Mouse (Mus musculus) hindbrain, embryonic 15.5 days (tissue): ENCODE results near the gene Slc25a22. TPM values are rescaled to one million over a fixed set of nuclear protein-coding genes. Genes with fewer than 3 reads are reported as not detected.

Experiments
- ATAC-seq: fragments of 200-750 bp; cut with Nextera tagmentation; 2 replicates; pipeline ENCODE4 v1.8.0; 2017; ENCODE audit warnings: low read depth, moderate number of reproducible peaks, moderate TSS enrichment; ENCODE audit not compliant: low FRiP score
- H3K27ac ChIP-seq: fragments of 300-500 bp; sonication (generic); replicated peaks from 2 replicates; pipeline ENCODE4 v1.5.1; 2015; ENCODE audit warnings: mild to moderate bottlenecking, inconsistent platforms
- H3K27me3 ChIP-seq: fragments of 300-500 bp; sonication (generic); 2 replicates; pipeline ENCODE4 v1.6.1; 2015; ENCODE audit warnings: control low read depth, inconsistent platforms
- H3K36me3 ChIP-seq: fragments of 300-500 bp; sonication (generic); 2 replicates; pipeline ENCODE4 v1.6.1; 2015; ENCODE audit warnings: control low read depth, inconsistent platforms
- H3K4me1 ChIP-seq: fragments of 300-500 bp; sonication (generic); replicated peaks from 2 replicates; pipeline ENCODE4 v1.6.1; 2015; ENCODE audit warnings: control low read depth, inconsistent platforms
- H3K4me2 ChIP-seq: fragments of 300-500 bp; sonication (generic); 2 replicates; pipeline ENCODE4 v1.6.1; 2015; ENCODE audit warnings: moderate library complexity, mild to moderate bottlenecking, inconsistent platforms
- H3K4me3 ChIP-seq: fragments of 300-500 bp; sonication (generic); 2 replicates; pipeline ENCODE4 v1.5.1; 2015; ENCODE audit warnings: mild to moderate bottlenecking, inconsistent platforms
- H3K9ac ChIP-seq: fragments of 300-500 bp; sonication (generic); 2 replicates; pipeline ENCODE4 v1.6.1; 2015; ENCODE audit warnings: inconsistent platforms
- H3K9me3 ChIP-seq: fragments of 300-500 bp; sonication (generic); 2 replicates; pipeline ENCODE4 v1.6.1; 2016; ENCODE audit warnings: control low read depth, inconsistent platforms
- WGBS: fragments of 180-500 bp; shearing (Covaris S2); methylation state at CpG from one replicate; pipeline ENCODE4 v1.1.7; 2015; 5-methylcytosine and 5-hydroxymethylcytosine counted together
- polyA plus RNA-seq: library from polyadenylated mRNA; unstranded; fragments of >200 nt; fragmentation: Nextera tagmentation; extraction: Ambion mirVana; gene quantifications from 2 replicates; pipeline ENCODE4 v1.2.1, GENCODE M21; 2015

The Slc25a22 gene
- polyA plus RNA-seq, 1 experiment from 2014 or later, result 107 TPM

DNA sequence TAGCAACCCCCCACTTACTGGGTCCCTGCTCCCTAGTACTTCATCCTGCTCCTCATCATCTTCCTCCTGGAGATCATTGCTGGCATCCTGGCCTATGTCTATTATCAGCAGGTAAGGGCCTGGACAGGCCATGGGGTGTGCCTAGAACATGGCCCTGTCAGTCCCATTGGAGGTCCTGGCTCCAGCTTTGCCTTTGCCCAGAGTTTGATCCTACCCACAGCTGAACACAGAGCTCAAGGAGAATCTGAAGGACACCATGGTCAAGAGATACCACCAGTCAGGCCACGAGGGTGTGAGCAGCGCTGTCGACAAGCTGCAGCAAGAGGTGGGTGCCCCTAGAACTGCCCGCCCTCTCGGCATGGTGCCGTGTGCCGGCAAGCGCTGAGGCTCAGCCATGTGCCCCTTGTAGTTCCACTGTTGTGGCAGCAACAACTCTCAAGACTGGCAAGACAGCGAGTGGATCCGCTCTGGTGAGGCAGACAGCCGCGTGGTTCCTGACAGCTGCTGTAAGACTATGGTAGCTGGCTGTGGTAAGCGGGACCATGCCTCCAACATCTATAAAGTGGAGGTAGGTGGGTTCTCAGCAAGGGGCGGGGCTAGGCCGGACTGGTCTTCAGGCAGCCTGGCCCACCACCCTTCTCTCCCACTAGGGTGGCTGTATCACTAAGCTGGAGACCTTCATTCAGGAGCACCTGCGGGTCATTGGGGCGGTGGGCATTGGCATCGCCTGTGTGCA is 32.4 kb upstream of the Slc25a22 start:
- Histone ChIP-seq H3K4me2 (peak overlapping the region; percentile 58), H3K27me3 (peaks cover 16% of the 10 kb centered on the region), H3K36me3 (peaks cover 17% of the 10 kb centered on the region), H3K9me3 (no peaks in the 10 kb centered on the region), H3K4me3 (no peak overlapping the region), H3K4me1 (peaks cover 55% of the 10 kb centered on the region), H3K9ac (peak overlapping the region; percentile 73; the same call in 1 of the 2 replicates), H3K27ac (0 out of 2 replicates have a peak overlapping the region, but pooled peaks have one; percentile 85)
- ATAC-seq, result no peak
- 88% methylated on average over 18 of the region's 18 CpGs for WGBS

DNA sequence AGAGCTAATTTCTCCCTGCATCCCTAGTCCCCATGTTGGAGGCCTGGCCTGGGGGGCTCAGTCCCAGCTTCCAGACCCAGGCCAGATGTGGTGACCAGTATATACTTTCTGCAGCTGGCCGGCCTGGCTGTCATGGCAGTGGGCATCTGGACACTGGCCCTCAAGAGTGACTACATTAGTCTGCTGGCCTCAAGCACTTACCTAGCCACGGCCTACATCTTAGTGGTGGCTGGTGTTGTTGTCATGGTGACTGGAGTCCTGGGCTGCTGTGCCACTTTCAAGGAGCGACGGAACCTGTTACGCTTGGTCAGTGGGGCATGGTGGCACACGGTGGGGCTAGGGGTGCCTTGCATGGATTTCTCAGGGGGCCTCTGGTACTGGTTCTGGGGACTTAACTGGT is 31.7 kb upstream of the Slc25a22 start:
- no peak for ATAC-seq
- peak overlapping the region; percentile 85 for H3K27ac ChIP-seq
- H3K27me3 ChIP-seq, result peaks cover 24% of the 10 kb centered on the region
- H3K36me3 ChIP-seq, result peaks cover 17% of the 10 kb centered on the region
- peak overlapping the region; percentile 58 for H3K4me2 ChIP-seq
- H3K9me3 ChIP-seq, result no peaks in the 10 kb centered on the region
- peak overlapping the region; percentile 73 for H3K9ac ChIP-seq
- 72% methylated on average over 6 of the region's 6 CpGs for WGBS
- H3K4me1 ChIP-seq, result peaks cover 59% of the 10 kb centered on the region
- peak overlapping the region; percentile 66 for H3K4me3 ChIP-seq

DNA sequence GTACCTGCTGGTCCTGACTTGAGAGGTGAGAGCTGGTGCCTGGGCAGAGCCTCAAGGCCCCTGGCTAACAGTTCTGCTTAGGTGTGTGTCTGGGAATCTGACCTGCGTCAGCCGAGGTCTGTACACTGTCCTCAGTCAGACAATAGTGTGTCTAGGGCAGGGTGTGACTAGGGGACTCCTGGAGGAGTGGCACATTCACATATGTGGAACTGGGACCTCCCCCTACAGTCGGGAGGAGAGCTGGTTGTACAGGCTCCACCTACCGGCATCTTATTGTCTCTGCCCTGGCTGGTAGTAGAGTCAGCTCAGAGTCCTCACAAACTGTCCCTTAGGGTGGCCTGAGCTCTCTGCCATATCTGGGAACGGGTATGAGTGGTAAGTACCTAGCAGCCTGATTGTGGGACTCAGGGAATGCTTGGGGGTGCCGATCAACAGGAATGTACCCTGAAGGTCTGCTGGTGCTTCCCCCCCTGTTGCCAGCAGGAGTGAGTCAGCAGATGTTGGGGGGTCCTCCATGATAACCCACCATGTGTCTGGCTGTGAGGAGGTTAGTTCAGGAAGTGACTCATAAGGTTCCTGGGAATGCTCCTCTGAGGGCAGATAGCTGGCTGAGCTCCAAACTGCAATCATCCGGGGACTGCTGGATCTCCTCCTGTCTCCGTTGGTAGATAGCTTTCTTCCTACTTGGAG is 31.0 kb upstream of the Slc25a22 start:
- ATAC-seq, result peak; percentile 79

DNA sequence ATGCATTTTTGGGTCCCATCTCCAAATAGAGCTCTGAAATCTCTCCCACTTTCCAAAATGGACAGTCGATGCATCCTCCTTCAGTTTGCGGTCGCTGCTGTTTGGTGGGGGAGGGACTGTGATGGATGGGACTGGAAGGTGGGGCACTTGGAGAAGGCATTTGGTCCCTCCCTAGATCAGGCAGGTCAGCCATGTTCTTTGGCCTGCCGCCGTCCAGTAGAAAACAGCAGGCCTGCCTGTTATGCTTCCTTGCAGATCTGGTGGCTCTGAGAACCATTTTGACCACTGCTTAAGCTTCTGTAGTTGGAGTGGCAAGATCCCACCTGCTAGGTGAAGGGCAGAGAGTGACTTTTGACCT is 30.5 kb upstream of the Slc25a22 start:
- no peaks in the 10 kb centered on the region for H3K9me3 ChIP-seq
- H3K9ac ChIP-seq, result peak overlapping the region; percentile 73
- peaks cover 36% of the 10 kb centered on the region for H3K27me3 ChIP-seq
- 18% methylated on average over 5 of the region's 5 CpGs for WGBS
- peak overlapping the region; percentile 66 for H3K4me3 ChIP-seq
- H3K36me3 ChIP-seq, result peaks cover 17% of the 10 kb centered on the region
- peak; percentile 16; the same call in 1 of the 2 replicates for ATAC-seq
- peaks cover 47% of the 10 kb centered on the region for H3K4me1 ChIP-seq
- peak overlapping the region; percentile 58 for H3K4me2 ChIP-seq
- H3K27ac ChIP-seq, result peak overlapping the region; percentile 85

More for the DNA sequence above, 31.0 kb upstream of the Slc25a22 start:
- Histone ChIP-seq H3K27me3 (peaks cover 30% of the 10 kb centered on the region), H3K36me3 (peaks cover 17% of the 10 kb centered on the region), H3K9me3 (no peaks in the 10 kb centered on the region), H3K27ac (peak overlapping the region; percentile 85), H3K4me1 (peaks cover 52% of the 10 kb centered on the region), H3K4me2 (peak overlapping the region; percentile 58), H3K9ac (peak overlapping the region; percentile 73), H3K4me3 (peak overlapping the region; percentile 66)
- WGBS, result 10% methylated on average over 8 of the region's 8 CpGs

DNA sequence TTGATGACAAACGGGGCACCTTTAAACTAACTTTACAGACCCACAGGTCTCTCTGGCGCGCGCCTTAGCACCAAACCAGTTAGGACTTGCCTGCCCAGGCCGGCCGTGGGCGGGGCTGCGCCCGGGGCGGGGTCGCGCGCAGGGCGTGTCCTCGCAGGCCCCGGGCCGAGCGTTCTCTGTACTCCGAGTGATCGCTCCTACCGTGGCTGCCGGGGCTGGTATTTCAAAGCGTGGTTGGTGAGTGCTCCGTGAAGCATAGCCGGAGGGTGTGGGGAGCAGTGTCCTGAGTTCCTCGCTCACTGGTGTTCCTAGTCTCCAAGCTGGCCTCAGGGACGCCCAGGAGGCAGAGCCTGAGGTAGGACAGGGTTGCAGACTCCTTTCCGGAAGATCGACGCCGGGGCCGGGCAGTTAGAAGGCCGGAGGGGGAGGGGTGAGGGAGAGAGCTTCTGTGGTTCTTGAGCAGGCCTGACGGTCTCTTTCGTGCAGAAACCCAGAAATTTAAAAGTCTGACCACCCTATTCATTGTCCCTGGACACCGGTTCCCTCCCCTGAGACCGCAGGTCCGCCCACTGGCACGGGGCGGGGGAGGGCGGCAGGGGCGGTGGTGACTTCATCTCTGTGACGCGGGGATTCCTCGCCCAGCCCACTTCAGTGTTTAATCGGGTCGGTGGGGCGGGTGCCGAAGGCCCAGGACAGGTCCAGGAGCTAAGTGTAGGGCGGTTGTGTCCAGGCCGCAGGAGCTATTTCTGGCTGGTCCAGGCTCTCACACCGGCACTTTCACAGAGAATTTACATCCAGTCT is 29.7 kb upstream of the Slc25a22 start, which contains the start of gene Cd151:
Cd151 (plus strand) TSS at position 163 of the 801 bp plus-strand sequence.
- WGBS, result under 1% methylated on average over 52 of the region's 52 CpGs
- Histone ChIP-seq H3K9ac (peak within 1 kb of the TSS; percentile 73), H3K27ac (peak within 1 kb of the TSS; percentile 85), H3K4me2 (peak within 1 kb of the TSS; percentile 58), H3K4me1 (peaks cover 47% of the 10 kb centered on the region), H3K27me3 (peaks cover 42% of the 10 kb centered on the region), H3K36me3 (peaks cover 13% of the 10 kb centered on the region), H3K4me3 (peak within 1 kb of the TSS; percentile 66), H3K9me3 (no peaks in the 10 kb centered on the region)
- ATAC-seq, result peak; percentile 32

DNA sequence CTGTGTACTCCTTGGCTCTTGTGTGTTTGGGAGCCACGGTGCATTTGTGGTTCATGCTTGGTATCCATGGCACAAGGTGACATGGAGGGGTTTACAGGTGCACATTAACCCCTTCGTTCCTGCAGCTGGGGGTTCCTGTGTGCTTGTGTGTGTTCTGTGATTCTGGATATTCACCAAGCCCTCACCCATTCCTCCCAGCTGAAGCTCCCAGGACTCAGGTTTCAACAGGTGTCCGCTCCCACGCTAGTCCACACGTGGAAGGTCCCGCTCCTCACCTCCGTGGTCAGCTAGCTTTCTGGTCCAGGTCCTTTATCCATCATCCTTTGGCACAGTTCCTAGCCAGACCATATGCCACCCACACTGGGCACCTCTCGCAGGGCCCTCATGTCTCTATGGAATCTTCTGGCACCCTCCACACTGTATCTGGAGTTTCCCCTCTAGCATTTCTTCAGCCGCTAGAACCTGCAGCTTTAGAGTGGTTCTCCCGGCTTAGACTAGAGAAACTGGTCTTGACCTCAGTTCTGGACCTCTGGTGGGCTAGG is 29.0 kb upstream of the Slc25a22 start:
- H3K9ac ChIP-seq, result peak overlapping the region; percentile 73
- WGBS, result 60% methylated on average over 10 of the region's 10 CpGs
- H3K4me1 ChIP-seq, result peaks cover 55% of the 10 kb centered on the region
- H3K27me3 ChIP-seq, result peaks cover 49% of the 10 kb centered on the region
- H3K9me3 ChIP-seq, result no peaks in the 10 kb centered on the region
- H3K4me3 ChIP-seq, result peak overlapping the region; percentile 66
- no peak for ATAC-seq
- H3K36me3 ChIP-seq, result peaks cover 8% of the 10 kb centered on the region; the same call in 1 of the 2 replicates
- no peak overlapping the region for H3K27ac ChIP-seq
- H3K4me2 ChIP-seq, result peak overlapping the region; percentile 58

DNA sequence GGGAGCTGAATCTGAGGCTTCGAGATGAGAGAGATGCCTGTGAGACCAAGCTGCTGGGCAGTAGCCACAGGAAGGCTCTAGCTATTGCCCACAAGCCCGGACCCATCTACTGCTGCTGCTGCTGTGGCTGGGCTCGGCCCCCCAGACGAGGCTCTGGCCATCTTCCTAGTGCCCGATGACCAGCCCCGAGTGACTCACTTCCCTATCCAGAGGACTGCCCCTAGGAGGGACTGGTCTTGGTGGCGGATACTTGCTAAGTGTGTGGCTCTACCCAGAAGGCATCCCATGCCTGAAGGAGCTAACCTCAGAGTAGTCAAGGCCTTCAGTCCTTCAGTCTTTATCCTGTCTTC is 28.3 kb upstream of the Slc25a22 start:
- no peaks in the 10 kb centered on the region for H3K9me3 ChIP-seq
- no peak overlapping the region for H3K4me2 ChIP-seq
- 85% methylated on average over 7 of the region's 7 CpGs for WGBS
- ATAC-seq, result no peak
- H3K36me3 ChIP-seq, result peaks cover 2% of the 10 kb centered on the region; the same call in 1 of the 2 replicates
- peaks cover 56% of the 10 kb centered on the region for H3K27me3 ChIP-seq
- H3K9ac ChIP-seq, result no peak overlapping the region
- H3K27ac ChIP-seq, result no peak overlapping the region
- peaks cover 55% of the 10 kb centered on the region for H3K4me1 ChIP-seq
- no peak overlapping the region for H3K4me3 ChIP-seq

DNA sequence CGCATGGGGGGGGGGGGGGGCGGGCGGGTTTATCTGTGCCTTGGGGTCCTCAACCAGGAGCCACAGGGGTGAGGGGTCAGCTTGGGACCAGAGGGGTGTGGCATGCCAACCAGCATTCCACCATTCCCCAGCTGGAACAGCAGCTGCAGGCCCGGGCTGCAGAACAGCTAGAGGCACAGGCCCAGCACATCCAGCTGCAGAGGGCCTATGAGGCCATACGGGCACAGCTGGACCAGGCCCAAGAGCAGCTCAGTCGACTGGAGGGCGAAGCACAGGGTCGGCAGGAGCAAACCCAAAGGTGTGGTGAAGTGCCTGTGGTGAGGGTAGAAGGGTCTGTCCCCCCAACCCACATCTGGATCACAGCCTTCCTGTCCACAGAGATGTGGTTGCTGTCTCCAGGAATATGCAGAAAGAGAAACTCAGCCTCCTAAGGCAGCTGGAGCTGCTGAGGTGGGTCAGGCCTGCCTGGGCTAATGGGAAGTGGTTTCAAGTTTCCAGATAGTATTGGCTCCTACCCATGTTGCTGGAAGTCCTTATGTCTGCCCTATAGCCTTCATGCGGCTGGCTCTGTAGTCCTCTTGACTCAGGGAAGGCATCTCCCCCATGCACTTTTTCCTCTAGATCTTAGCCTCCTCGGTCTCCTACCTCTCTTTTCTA is 27.8 kb upstream of the Slc25a22 start:
- H3K9ac ChIP-seq, result no peak overlapping the region
- no peak overlapping the region for H3K27ac ChIP-seq
- H3K27me3 ChIP-seq, result peaks cover 61% of the 10 kb centered on the region
- no peaks in the 10 kb centered on the region for H3K9me3 ChIP-seq
- no peak overlapping the region for H3K4me3 ChIP-seq
- no peaks in the 10 kb centered on the region; the same call in 1 of the 2 replicates for H3K36me3 ChIP-seq
- WGBS, result 56% methylated on average over 7 of the region's 10 CpGs
- ATAC-seq, result no peak
- peaks cover 55% of the 10 kb centered on the region for H3K4me1 ChIP-seq
- no peak overlapping the region for H3K4me2 ChIP-seq

DNA sequence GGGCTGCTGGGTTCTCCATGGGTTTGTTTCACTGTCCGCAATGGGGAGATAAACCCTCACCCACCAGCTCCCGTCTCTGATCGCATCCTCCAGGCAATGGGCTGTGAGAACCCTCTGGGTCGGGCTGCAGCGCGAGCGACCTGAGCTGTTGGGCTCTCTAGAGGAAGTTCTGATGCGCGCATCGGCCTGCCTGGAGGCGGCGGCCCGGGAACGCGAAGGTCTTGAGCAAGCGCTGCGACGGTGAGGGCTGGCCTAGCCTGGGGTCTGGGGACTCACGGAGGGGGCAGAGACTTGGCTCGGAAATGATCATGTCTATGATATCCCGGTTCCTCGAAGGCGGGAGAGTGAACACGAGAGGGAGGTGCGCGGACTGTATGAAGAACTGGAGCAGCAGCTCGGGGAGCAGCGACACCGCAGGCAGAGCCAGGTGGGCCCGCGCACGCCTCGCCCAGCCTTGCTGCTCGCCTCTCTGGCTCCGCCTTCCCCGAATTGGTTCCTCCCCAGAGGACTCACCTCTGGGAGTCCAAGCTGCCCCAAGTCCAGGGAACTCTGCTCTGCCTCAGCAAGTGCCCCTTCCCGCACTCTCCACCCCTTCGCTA is 27.0 kb upstream of the Slc25a22 start:
- Histone ChIP-seq H3K9me3 (no peaks in the 10 kb centered on the region), H3K4me1 (peaks cover 48% of the 10 kb centered on the region), H3K36me3 (no peaks in the 10 kb centered on the region; the same call in 1 of the 2 replicates), H3K27ac (no peak overlapping the region), H3K4me3 (peak overlapping the region; percentile 10; the same call in 1 of the 2 replicates), H3K9ac (no peak overlapping the region), H3K27me3 (peaks cover 69% of the 10 kb centered on the region), H3K4me2 (peak overlapping the region; percentile 40)
- ATAC-seq, result no peak
- WGBS, result 4% methylated on average over 38 of the region's 38 CpGs

DNA sequence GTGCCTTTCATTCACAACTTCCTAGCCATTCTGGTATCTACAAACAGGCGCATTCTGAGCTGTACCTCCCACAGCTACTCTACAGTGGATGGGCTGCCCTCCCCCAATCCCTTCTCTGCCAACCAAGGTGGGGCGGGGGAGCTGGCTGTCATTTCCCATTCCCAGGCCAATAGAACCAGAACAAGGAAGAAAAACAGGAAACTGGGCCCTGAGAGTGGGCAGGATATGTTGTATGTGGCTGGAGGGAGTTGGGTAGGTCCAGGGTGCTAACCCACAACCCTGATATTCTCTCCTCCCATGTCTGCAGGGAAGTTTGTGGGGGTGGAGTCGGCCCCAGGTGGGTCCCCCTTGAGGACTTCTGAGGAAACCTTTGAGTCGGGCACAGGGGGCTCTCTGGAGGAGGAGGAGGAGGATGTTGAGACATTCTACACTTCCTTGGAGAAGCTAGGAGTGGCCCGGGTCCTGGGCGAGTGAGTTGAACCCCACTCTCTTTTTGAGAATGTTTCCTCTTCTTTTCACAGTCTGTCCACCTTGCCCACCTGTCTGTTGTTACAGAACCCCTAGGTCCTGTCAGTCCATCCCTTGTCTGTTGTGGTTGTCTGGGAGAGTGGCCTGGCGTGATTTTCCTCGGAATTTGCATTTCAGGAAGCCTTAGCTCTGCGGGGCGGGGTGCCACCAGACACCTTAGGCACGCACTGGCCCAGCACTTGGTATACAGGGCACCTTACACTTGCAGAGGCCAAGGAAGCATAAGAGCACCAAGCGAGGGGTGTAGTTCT is 26.3 kb upstream of the Slc25a22 start:
- H3K4me1 ChIP-seq, result peaks cover 41% of the 10 kb centered on the region
- 22% methylated on average over 12 of the region's 12 CpGs for WGBS
- no peak overlapping the region for H3K9ac ChIP-seq
- H3K4me3 ChIP-seq, result 0 out of 2 replicates have a peak overlapping the region, but pooled peaks have one; percentile 10
- no peak overlapping the region for H3K27ac ChIP-seq
- ATAC-seq, result no peak
- peaks cover 75% of the 10 kb centered on the region for H3K27me3 ChIP-seq
- no peaks in the 10 kb centered on the region for H3K9me3 ChIP-seq
- peak overlapping the region; percentile 40 for H3K4me2 ChIP-seq
- H3K36me3 ChIP-seq, result peaks cover 6% of the 10 kb centered on the region; the same call in 1 of the 2 replicates
